In the genomic region with DNA sequence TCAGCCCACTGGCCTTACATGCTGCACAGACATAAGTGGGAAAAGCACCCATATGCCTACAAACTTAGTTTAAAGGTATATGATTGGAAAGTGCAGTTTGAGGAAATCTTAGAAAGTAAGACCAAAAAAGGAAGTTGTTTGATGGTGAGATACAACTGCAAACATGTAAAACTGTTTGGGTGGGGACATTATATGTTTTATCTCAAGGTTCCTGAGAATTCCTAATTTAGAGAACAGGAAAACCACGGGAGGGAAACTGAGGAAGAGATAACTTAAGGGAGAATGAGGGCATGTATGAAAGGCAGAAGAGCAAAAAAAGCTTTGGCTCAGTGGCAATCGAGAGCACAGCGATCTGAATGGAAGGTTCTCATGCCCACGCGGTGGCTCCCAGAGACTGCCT, we compare ENCODE assay signal across 19 mouse cellular contexts. TPM values are rescaled to one million over a fixed set of nuclear protein-coding genes. Genes with fewer than 3 reads are reported as not detected.
"Had no signal": no experiment of that assay in that cellular context is flagged by ENCODE, and none has a peak within 500 bp of the region (broad histone marks: within the 10 kb centered on the region; RNA-seq: fewer than 3 reads in every experiment).

No protein-coding gene starts in this region.

- H3K9ac ChIP-seq: neural tube, embryonic 13.5 days; neural tube, embryonic 15.5 days; stomach, embryonic 15.5 days had no signal

- H3K9me3 ChIP-seq: neural tube, embryonic 13.5 days; neural tube, embryonic 15.5 days; stomach, embryonic 15.5 days had no signal

- H3K36me3 ChIP-seq: stomach, embryonic 15.5 days had no signal

- H3K4me1 ChIP-seq: neural tube, embryonic 13.5 days; neural tube, embryonic 15.5 days; stomach, embryonic 15.5 days had no signal

- H3K27ac ChIP-seq: neural tube, embryonic 13.5 days; neural tube, embryonic 15.5 days; stomach, embryonic 15.5 days; stomach, postnatal 0 days had no signal

- H3K27me3 ChIP-seq: neural tube, embryonic 13.5 days; neural tube, embryonic 15.5 days; stomach, embryonic 15.5 days had no signal

- H3K4me3 ChIP-seq: neural tube, embryonic 13.5 days; neural tube, embryonic 15.5 days; stomach, embryonic 15.5 days had no signal

- DNase-seq: retina, postnatal 1 day; right cerebral cortex, adult 18-20 months; right cerebral cortex, postnatal 14 days; right cerebral cortex, postnatal 25 days; right cerebral cortex, postnatal 4 days; spleen, adult 18-20 months; thymus, adult 18-20 months; thymus, adult 2 months; thymus, postnatal 14 days; thymus, postnatal 25 days; thymus, postnatal 36 days; thymus, postnatal 4 days had no signal

RNA-seq across cellular contexts. Expression of a gene that starts 27.8 kb away (rescaled TPM):
- total RNA-seq: neutrophil, adult 5-6 weeks had no signal
- polyA plus RNA-seq: neural tube, embryonic 13.5 days; small intestine, adult 2 months; spleen, adult 2 months had no signal
